Mouse (Mus musculus) brain, embryonic 14.5 days (tissue): ENCODE results near the gene Zfp277.

Experiments
- CTCF ChIP-seq: fragments of 200-500 bp; IDR thresholded peaks from 2 replicates; pipeline ENCODE4 v1.5.1; 2012; ENCODE audit warnings: inconsistent platforms, mild to moderate bottlenecking, moderate library complexity, borderline replicate concordance; ENCODE audit not compliant: insufficient read depth, insufficient read length; ENCODE audit errors: extremely low read depth
- POLR2A ChIP-seq: fragments of 200-500 bp; IDR thresholded peaks from 2 replicates; pipeline ENCODE4 v1.6.1; 2012; ENCODE audit warnings: mild to moderate bottlenecking, inconsistent platforms, borderline replicate concordance; ENCODE audit not compliant: poor library complexity, insufficient read depth, insufficient read length, severe bottlenecking; ENCODE audit errors: extremely low read depth

DNA sequence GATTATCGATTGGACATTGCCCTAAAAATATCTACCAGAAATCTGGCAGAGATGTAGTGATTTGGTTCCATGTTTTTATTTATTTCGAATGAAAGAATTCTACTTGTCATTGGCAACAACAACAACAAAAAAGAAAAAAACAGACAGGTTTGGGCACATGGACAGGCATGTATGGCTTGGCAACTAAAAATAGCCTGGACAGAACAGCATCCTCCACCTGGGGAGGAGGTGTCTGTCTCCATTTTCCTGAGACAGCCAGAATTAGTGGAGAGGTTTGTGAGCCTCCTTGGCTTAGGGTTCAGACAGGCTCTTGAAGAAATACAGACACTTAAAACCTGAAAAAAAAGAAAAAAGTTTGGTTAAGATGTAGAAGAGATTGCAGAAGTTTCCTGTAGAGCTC is 10.8 kb upstream of the Zfp277 start:
- no peak for TF ChIP-seq CTCF
- no peak for TF ChIP-seq POLR2A
